Mouse (Mus musculus): ENCODE data around the gene Ccdc185.

The Ccdc185 gene

DNA sequence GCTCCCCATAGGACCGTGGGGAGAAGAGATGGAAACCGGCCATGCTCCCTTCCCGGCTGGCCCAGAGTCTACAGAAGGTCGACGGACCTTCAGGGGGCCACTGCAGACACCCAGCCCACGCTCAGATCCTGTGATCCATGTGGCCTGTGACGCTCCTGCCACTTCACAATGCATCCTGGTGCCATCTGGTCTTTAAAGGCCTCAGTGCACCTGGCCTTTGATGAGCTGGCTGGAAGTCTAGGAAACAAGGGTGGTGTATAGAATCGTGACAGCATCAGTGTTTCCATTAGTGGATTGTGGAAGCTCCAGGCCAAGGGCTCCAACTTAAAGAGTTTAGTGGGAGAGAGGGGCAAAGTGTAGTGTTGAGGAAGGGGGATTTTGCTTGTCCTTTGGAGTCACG, at the start of gene Ccdc185:
Ccdc185 (minus strand) TSS at position 101 of the 400 bp plus-strand sequence.
- no peak for DNase-seq (ENCODE audit: low read depth, low spot score)

DNA sequence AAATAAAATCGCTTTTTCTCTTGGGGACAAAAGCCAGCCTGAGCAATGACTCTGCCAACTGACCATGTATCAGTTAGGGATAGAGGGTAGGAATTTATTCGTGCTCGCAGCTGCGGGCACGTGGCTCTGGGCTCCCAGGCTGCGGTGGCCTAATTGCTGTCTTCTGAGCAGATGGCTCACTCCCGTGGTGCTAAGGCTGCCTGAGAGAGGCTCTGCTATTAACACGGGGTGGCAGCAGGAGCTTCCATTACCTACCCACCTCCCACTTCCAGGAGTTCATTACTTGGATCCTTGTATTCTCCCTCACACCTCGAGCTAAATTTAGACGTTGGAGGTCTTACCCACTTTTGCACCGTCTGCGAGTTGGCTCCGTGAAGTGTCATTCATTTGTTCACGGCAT, 48.1 kb upstream of the Ccdc185 start:
- DNase-seq (ENCODE audit: low read depth, low spot score) = no peak

DNA sequence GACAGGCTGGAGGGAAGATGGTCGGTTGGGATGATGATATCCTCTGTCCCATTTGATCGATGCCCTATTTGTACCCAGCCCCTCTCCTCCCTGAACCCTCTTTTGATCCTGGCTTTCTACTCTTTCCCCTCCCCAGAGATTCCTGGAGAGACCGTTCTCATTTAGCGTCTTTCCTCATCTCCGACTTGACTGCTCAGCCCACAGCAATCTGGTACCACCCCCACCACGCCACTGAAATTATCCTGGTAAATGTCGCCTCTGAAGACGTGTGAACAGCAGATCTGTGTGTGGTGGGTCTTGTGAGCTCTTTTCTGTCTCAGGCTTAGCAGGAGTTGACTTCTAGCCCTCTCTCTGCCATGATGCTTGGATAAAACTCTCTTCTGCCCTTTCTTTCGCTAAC, 45.6 kb upstream of the Ccdc185 start:
- no peak for DNase-seq (ENCODE audit: low read depth, low spot score)

DNA sequence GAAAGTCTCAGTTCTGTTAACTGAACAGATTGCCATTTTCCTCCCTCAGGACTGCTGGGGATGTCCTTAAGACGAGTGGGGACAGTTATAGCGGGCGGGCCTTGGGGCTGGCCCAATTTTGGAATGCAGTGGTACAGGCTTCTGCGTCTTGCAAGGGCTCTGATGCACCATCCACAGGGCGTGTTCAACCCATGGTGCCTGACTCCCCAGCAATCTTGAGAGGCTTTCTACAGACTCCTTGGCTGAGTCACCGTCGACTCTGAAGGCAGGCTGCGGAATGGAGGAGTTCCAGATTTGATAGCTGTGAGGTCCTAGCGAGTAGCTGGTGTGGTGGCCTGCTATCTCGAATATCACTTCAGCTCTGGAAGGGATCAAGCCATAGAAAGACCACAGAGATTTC, 45.2 kb upstream of the Ccdc185 start:
- no peak for DNase-seq (ENCODE audit: low read depth, low spot score)

DNA sequence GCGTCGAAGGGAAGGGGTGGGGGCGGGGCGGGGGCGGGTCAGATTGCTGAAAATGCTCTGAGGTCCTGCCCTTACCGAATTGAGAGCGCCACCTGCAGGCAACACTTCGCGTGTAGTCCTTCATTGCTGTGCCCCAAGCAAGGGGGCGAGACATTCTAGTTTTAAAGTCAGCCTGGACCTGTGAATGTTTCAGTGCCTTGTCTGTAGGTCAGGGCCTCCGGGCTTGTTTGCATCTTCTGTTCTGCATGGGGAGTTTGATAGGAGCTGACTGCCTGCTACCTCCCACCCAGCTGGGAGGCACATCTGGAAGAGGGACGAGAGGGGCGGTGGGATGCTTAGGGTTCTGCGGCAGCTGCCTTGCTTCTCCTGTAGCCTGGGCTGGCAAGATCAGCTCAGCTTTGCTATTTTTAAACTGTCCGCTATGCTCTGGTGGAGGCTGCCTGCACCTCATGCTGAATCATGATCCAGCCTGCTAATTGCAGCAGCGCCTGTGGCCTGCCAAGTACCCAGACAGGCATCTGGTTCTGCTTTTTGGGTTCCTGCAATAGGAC, 43.6 kb upstream of the Ccdc185 start:
- DNase-seq (ENCODE audit: low read depth, low spot score) = peak; percentile 17

DNA sequence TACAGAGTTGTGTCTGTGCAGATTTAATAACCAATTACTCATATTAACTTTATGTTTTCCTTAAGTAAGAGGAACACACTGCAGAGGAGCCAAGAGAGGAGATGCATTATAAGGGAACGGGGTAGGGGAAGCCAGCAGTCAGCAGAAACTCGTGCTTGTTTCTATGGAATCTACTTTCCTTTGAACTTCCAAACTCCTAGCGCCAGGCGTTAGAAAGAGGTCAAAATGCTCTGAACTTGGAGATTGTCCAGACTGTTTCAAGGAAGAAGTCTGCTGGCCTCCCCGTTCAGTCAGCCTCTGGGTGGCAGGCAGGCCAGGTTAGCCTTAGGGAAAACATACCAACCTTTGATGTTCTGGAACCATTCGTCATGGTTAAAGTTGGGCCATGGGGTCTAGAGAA, 39.9 kb upstream of the Ccdc185 start:
- DNase-seq (ENCODE audit: low read depth, low spot score) = no peak

DNA sequence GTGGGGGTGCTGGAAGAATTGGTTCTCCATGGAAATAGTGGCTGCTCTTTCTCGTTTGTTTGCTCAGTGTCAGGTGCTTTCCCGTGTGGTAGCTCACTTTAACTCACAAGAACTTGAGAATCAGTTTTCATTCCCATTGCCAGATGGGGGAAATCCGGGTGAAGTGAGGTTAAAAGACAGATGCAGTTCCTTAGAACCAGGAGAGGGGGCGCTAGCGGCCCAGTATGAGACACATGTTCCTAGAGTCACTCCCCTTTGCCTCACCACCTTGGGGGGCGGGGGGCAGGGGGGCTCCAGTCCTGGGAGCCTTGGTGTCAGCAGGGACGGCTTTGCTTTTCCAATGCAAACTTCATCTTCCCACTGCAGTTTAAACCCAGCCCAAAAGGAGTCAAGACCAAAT, 38.0 kb upstream of the Ccdc185 start:
- no peak for DNase-seq (ENCODE audit: low read depth, low spot score)

DNA sequence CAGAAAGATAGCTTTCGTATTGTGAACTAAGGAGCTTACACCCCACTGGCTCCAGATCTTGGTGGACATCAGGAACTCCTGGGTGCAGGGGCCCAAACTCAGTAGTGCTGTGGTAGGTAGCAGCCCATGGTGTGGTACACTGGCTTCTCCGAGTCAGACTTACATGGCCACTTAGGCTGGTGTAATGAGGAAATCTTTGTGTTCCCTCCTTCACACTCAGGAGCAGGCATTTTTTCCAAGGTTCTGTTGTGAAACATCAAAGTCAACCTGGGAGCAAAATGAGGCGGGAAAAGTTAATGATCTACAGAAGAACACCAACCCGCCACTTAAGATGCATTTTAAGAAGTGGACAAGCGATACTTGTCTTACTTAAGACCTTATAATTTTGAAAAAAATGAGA, 36.5 kb upstream of the Ccdc185 start:
- DNase-seq (ENCODE audit: low read depth, low spot score) = no peak

DNA sequence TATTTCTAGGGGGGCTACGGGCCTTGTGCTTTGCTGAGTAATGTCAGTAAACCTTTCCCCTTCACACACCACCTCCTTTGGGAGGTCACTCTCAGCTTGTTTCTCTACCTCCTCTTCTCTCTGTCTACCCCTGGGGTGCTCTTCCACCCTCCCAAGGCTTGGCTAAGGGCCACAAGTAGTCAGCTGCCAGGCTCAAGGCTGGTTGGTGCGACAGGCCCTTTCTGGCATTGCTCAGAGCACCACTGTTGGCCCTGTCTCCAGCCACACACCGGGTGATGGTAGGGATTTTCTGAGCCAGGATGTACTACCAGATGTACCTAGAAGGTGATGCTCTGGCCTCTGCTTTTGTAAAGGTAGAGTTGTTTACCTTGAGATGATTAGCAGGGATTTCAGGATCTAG, 35.8 kb upstream of the Ccdc185 start:
- DNase-seq (ENCODE audit: low read depth, low spot score) = no peak

DNA sequence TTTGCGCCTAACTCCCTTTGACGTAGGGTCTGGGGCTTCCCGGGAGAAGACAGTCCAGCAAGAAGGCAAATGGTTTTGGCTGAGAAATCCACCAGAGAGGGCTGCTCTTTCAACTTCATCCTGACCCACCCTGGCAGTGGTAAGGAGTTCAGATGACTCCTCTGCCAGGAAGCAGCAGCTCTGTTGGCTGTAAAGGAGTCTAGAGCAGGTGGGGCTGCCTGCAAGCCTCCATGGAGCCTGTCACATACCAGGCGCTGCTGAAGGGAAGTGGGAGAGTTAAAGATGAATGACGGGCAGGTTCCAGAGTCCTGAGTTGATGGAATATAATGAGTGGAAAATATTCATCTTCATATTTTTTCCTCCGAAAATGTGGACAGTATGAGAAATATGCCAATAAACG, 34.8 kb upstream of the Ccdc185 start:
- DNase-seq (ENCODE audit: low read depth, low spot score) = no peak

DNA sequence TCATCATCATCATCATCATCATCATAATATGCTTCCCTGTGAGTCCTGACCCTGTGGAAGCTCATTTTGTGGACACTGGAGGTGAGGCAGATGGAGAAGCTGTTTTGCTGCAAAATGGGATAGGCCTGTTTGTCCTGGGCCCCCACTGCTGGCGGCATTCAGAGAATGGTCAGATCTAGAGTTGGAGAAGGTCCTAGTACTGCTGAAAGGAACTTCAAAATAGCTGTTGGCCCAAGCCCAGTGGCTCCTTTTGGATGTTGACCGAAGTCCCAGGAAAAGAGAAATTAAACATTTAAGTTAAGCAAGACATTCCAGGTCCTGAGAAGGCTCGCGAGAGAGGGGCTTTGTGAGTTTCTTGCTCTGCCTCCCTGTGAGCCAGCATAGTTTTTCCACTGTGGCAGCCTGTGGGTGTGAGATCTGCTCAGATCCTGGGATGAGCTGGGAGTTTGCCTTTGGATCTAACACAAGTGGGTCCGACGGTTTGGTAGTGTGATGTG, 30.1 kb upstream of the Ccdc185 start:
- DNase-seq (ENCODE audit: low read depth, low spot score) = no peak

DNA sequence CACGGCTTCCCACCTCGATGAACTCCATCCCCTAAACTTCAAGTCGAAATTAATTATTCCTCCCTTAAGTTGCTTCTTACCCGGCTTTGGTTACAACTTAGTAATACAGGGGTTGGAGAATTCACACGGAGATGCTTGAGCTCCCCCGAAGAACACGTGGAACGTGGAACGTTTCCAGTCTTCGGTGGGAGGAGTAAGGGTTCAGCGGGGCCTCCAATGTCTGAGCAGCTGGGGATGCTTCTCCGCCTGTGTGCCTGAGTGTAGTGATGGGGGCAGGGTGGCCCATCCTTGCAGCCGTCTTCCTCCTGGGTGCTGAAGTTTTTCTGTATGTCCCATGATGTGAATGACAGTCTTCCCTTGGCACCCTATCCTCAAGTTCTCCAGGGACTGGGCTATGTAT, 29.2 kb upstream of the Ccdc185 start:
- no peak for DNase-seq (ENCODE audit: low read depth, low spot score)

DNA sequence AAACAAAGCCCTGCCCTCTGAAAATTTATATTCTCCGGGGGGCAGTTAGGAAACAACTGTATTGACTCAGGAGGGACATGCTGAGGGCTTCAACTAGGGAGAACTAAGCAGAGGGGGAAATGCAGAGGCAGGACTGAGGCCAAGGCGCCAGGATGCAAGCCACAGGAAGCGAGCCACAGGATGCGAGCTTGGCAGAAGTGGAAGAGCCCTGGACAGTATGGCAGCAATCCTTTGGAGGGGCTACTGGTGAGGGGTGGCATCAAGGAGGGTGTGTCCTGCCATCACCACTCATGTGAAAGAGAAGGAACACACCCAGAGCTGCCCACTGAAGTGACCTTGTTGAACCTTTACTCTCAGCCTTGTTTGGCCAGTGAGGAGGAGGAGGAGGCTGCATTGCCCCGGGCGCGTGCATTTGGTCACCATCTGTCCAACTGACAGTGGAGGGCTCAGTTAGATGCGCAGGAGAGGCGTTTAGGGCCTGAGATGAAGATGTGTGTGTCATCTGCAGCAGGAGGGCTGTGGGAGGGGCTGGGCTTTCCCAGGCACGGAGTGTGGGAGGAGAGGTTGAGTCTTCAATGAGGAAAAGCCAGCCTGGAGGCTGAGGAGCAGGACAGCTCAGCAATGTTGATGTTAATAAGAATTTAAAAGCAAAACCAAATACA, 27.9 kb upstream of the Ccdc185 start:
- DNase-seq (ENCODE audit: low read depth, low spot score) = no peak

DNA sequence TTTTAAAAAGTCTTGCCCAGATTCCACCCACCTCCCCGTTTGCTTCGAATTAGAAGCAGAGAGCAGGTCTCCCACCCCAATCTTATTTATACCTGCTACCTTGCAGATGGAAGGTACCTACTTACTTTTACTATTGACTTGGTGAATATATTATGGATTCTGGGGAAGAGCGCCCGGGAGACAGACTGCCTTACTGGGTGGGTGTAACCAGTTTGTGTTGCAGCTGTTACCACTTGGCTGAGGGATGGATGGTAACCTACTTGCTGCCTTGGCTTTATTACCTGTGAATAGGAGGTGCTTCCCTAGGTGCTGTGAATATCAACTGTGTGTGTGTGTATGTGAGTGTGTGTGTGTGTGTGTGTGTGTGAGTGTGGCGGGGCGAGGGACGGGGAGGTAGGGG, 26.6 kb upstream of the Ccdc185 start:
- DNase-seq (ENCODE audit: low read depth, low spot score) = no peak

DNA sequence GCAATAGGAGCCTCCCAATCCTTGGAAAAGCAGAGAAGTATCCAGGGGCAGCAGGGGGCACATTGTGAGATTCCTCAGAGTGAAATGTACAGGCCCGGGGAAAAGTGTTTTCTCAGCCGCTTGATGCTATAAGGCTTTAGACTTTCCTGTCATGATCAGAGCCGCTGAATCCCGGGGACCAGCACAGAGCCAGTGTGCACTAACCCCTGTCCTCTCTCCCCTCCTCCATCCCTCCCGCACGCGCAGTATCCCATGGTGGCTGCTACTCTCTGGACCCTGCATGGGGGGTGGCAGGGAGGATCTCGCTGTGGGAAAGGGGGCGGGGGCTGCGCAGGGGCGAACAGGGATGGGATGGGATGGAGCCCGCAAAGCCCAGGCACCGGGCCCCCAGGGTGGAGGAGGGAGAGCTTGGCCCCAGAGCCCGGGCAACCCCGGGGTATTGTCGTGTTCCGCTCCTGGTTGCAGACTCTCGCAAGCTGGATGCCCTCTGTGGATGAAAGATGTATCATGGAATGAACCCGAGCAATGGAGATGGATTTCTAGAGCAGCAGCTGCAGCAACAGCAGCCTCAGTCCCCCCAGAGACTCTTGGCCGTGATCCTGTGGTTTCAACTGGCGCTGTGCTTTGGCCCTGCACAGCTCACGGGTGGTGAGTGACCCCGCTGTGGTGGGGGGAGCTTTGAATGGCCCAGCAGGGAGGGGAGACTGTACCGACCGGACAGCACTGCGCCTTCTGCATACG, 15.7 kb upstream of the Ccdc185 start:
- no peak for DNase-seq (ENCODE audit: low read depth, low spot score)

DNA sequence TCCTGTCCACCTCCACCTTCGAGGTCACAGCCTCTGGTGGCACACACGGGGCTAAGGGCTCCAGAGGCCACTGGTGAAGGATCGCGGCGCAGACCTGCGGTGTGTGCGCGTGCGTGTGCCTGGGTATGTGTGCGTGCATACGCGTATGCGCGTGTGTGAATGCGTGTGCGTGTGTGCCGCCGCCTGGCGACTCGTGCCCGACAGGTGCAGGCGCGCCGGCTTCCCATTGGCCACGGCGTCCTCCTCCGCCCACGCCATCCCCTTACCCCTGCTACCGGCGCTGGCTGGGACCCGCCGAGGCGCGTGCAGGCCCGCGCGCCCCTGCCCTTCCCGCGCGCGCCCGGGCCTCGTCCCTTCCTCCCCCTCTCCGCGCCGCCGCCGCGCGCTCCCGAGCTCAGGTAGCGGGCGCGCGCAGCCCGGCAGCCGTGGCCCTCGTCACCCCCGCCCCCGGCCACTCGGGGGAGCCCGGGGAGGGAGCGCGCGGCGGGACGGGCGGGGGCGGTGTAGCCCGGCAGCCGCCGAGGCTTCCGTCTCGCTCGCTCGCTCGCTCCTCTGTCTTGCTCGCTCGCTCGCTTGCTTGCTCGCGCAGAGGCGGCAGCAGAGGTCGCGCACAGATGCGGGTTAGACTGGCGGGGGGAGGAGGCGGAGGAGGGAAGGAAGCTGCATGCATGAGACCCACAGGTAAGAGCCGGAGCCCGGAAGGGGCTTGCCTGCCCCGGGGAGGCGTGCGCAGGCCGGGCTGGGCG, 14.9 kb upstream of the Ccdc185 start, which contains the start of gene Susd4:
Susd4 (plus strand) TSS at position 145 of the 746 bp plus-strand sequence.
- DNase-seq (ENCODE audit: low read depth, low spot score) = peak; percentile 77

DNA sequence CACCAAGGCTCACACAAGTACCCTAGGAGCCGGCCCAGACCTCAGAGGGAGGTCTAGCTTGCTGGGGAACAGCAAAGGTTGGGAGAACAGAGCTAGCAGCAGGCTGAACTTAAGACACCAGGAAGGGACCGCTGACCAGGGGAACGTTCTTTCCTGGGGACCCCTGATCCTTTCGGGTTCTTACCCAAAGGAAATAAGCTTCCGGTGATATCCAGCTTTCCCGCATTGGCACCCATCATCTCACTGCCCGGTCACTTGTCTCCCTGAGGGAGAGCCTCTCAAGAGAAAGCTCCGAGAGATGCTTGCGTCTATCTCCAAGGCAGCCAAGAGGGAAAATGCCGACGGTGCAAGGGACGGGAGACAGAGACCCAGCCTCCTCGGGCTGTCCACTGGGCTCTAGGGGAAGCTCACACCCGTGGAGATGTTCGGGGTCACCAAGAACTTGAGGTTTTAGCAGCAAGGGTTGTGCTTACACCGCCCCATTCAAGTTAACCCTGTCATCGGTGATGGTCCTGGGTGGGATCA, 14.3 kb upstream of the Ccdc185 start:
- DNase-seq (ENCODE audit: low read depth, low spot score) = no peak

DNA sequence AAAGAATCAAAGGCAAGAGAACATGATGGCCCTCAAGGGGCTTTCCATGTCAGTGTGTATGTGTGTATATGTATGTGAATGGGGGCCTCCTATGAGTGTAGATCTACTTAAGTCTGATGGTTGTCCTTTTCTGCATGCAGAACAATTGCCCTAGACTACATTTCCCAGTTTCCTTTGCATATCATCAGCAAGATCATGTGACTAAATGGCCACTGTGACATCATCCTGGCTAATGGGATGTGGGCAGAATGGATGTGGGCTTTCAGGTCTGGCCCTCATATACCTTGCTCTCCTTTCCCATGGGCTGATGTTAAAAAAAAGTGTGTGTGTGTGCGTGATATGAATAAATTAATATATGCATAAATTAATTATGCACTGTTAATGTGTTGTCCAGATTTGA, 9.8 kb upstream of the Ccdc185 start:
- DNase-seq (ENCODE audit: low read depth, low spot score) = no peak

DNA sequence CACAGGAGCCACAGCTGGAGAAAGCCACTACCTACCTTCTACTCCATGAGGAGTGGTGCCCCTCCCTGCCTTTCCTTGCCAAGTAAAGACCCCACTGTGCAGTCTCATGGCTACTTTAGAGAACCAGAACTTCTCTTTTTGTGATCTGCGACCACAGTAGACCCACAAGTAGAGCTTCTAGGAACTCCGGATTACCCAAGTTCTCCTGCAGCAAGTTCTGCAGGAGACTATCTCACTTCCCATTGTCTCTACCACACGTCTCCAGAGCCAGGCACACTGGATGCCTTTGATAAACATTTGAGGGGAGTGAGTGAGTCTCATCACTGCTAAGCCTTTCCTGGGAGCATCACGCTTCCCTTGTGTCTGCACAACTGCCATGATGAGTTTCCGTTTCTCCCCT, 5.9 kb upstream of the Ccdc185 start:
- no peak for DNase-seq (ENCODE audit: low read depth, low spot score)

DNA sequence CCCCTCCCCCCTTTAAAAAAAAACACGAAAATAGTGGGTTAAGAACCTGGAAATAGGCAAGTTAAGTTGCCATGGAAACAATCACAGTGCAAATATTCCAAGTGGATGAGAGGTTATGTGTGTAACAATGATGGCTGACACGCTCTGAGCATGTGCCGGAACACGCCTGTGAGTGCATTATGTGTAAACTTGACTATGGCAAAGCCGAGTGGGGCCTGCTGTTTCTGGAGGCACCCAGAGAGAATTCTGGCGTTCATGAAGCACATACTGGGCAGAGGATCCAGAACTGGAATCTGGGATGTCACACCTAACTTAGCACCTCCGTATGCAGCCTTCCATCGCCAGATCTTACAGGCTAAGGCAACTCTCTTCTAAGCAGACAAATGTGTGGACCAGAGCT, 4.7 kb upstream of the Ccdc185 start:
- no peak for DNase-seq (ENCODE audit: low read depth, low spot score)

DNA sequence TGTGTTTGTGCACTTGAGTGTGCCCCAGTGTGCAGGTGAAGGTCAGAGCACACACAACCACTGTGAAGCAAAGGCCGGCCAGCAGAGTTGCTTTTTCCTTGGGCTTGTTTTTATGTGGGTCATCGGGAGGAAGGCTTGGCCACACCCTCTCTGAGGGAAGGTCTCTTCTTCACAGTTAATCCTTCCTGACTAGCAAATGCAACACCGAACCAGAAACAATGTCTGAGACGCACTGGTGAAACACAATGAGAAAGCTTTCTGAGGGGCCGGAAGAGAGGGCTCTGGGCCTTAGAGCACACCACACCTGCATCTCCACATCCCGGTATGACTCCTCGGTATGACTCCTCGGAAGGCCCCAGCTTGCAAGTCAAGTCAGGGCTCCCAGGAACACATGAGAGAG, 2.3 kb upstream of the Ccdc185 start:
- DNase-seq (ENCODE audit: low read depth, low spot score) = no peak

DNA sequence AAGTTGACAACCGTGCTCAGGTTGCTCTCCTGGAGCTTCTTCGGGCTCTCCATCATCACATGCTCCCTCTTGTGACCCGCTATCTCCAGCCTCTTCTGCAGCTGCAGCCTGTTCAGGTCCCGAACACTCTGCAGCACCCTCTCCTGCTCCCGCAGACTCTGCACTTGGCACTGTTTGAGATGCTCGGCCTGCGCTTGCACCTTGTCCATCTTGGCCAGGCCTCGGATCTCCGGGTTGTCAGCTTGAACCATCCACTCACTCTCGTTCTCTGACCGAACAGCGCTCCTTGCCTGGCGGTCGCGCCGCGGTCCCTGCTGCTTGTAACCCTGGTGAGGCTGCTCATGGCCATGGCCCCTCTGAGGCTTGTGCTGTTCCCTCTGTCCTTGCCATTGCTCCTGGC, 1.1 kb downstream of the Ccdc185 start:
- DNase-seq (ENCODE audit: low read depth, low spot score) = no peak
